Mouse (Mus musculus): ENCODE results near the gene Cmbl. TPM values are rescaled to one million over a fixed set of nuclear protein-coding genes. Genes with fewer than 3 reads are reported as not detected.
A peak's percentile ranks its signal among the peaks of the same experiment; 100 is the strongest.

Gene Cmbl
- polyA plus RNA-seq, 1 experiment from 2014 or later = 16.4 TPM

DNA sequence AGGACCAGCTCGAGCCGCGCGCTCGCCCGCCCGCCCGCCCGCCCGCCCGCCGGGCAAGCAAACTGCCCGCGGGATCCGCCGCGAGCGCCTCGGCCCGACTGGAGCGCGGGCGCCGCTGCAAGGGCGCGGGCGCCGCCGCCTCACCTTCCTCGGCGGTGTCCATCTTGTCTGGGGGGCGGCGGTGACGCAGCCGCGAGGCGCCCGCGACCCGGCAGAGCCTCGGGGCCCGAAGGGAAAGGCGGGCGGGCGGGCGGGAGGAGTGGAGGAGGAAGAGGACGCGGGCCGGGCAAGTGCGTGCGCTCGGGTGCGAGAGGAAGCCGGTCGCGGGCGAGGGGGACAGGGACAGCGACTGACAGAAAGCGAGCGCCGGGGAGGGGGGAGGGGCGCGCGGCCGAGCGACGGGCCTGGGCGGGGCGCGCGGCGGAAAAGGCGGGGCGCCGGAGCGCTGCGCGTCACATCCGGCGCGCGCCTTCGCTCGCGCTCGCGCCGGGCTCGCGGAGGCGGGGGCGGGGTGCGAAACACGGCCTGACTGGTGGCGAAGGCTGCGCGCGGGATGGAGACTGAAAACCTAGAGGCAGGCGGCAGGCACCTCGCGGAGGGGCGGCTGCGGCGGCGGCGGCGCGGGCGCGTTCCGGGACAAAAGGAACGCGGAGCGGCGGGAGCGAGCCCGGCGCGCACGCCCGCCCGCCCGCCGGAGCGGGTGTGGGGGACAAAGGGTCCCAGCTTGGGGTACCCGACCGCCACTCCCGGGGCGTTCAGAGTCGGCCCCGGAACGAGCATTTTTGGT, 34.3 kb upstream of the Cmbl start, which contains the start of gene March6:
March6 (minus strand) TSS at position 395 of the 787 bp plus-strand sequence.
- no peaks in the 10 kb centered on the region for H3K36me3 ChIP-seq (ENCODE audit: control insufficient read depth, insufficient read depth)
- H3K27ac ChIP-seq (ENCODE audit: low read length) = peak within 1 kb of the TSS; percentile 97
- under 1% methylated on average over 98 of the region's 132 CpGs for WGBS (ENCODE audit: insufficient replicate concordance)
- peaks cover 41% of the 10 kb centered on the region for H3K4me1 ChIP-seq (ENCODE audit: control insufficient read depth, low read depth, low read length)
- no peaks in the 10 kb centered on the region for H3K27me3 ChIP-seq (ENCODE audit: control insufficient read depth, insufficient read depth, low read depth, low read length)
- peak within 1 kb of the TSS; percentile 95 for H3K9ac ChIP-seq (ENCODE audit: low read depth, low read length)
- H3K4me3 ChIP-seq (ENCODE audit: low read depth, low read length) = peak within 1 kb of the TSS; percentile 85
- H3K9me3 ChIP-seq (replicated peaks; ENCODE audit: control insufficient read depth, low read length) = no peaks in the 10 kb centered on the region
- ATAC-seq (ENCODE audit: low read depth) = peak; percentile 88
- H3K4me2 ChIP-seq (ENCODE audit: low read depth, low read length) = peak within 1 kb of the TSS; percentile 92

DNA sequence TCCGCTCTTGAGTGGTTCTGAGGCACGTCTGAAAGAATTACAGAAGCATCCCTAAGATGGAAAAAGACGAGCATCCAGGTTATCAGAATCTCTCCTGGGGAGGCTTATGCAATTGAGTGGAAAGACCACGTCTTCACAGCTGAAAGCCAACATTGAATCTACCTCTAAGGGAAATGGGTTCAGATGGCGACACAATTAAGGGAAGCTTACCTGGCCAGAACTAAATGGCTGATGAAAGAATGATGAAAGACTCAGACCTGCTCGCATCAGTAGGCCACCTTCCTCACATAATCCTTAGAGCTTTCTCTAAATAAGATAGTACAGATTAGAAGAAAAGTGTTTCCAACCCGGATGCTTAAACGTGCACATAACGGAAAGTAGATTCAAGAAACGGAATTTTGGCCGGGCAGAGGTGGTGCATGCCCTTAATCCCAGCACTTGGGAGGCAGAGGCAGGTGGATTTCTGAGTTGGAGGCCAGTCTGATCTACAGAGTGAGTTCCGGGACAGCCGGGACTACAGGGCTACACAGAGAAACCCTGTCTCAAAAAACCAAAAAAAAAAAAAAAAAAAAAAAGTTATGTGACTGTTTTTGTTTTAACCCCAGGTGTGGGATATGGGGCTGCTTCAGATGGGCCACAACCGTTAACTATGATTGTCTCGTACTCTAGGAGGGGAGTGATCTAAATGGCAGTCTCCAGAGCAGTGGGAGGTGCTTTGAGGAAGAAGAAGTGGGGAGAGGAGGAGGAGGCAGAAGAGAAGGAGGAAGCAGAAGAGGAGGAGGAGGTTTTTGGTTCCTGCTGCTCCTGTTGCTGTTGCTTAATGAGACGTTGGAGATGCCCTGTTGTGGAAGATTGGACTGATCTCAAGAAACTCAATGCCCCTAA, 33.5 kb upstream of the Cmbl start:
- Histone ChIP-seq H3K27ac (ENCODE audit: low read length) (peak overlapping the region; percentile 97), H3K9ac (ENCODE audit: low read depth, low read length) (peak overlapping the region; percentile 94), H3K27me3 (ENCODE audit: control insufficient read depth, insufficient read depth, low read depth, low read length) (no peaks in the 10 kb centered on the region), H3K36me3 (ENCODE audit: control insufficient read depth, insufficient read depth) (no peaks in the 10 kb centered on the region), H3K4me3 (ENCODE audit: low read depth, low read length) (peak overlapping the region; percentile 85), H3K4me1 (ENCODE audit: control insufficient read depth, low read depth, low read length) (peaks cover 49% of the 10 kb centered on the region), H3K4me2 (ENCODE audit: low read depth, low read length) (peak overlapping the region; percentile 92), H3K9me3 (replicated peaks; ENCODE audit: control insufficient read depth, low read length) (no peaks in the 10 kb centered on the region)
- WGBS (ENCODE audit: insufficient replicate concordance) = 7% methylated on average over 16 of the region's 16 CpGs
- ATAC-seq (ENCODE audit: low read depth) = no peak

DNA sequence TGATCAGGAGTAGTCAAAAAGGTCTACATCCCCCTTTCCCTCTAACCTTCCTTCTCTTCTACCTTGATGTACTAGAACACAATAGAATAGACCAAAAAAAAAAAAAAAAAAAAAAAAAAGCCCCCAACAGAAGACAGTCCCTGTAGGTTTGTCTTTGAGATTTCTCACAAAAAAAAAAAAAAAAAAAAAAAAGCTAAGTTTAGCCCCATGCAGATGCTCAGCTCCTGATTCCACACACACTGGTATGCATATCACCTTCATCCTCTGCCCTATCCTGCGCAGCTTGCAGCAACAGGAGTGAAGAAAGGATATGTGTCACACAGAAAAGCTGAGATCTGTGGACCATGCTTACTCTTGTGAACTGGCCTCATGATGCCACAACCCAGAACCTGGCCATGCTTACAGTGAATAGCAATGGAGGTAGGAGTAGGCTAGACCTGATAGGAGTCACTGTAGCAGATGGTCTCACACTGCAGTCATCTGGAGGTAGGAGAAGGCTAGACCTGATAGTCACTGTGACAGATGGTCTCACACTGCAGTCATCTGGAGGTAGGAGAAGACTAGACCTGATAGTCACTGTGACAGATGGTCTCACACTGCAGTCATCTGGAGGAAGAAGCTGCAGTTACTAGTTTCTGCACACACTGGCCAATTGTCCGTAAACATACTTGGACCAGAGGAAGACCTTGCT, 32.7 kb upstream of the Cmbl start:
- WGBS (ENCODE audit: insufficient replicate concordance) = 66% methylated on average over 2 of the region's 2 CpGs
- peak overlapping the region; percentile 94 for H3K9ac ChIP-seq (ENCODE audit: low read depth, low read length)
- no peaks in the 10 kb centered on the region for H3K9me3 ChIP-seq (replicated peaks; ENCODE audit: control insufficient read depth, low read length)
- H3K4me1 ChIP-seq (ENCODE audit: control insufficient read depth, low read depth, low read length) = peaks cover 50% of the 10 kb centered on the region
- no peaks in the 10 kb centered on the region for H3K27me3 ChIP-seq (ENCODE audit: control insufficient read depth, insufficient read depth, low read depth, low read length)
- no peak for ATAC-seq (ENCODE audit: low read depth)
- peak overlapping the region; percentile 85 for H3K4me3 ChIP-seq (ENCODE audit: low read depth, low read length)
- H3K36me3 ChIP-seq (ENCODE audit: control insufficient read depth, insufficient read depth) = no peaks in the 10 kb centered on the region
- H3K4me2 ChIP-seq (ENCODE audit: low read depth, low read length) = peak overlapping the region; percentile 92
- H3K27ac ChIP-seq (ENCODE audit: low read length) = peak overlapping the region; percentile 97

DNA sequence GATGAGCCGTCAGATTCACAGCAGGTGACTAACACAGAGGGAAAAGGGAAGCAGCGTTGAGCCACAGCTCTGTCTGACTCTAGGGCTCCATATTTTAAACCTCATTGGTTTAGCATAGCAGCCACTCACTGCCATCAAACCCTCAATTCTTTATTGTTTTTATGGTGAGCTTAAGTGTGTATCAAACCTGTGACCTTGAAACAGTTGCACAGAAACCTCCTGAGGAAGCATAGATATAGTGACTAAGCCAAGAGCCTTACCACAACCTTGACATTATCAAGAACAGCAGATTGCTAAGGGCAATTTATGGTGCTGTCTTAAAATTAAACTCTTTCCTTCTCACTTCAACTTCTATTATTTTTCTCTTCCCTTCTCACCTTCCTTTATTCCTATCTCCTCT, 31.7 kb upstream of the Cmbl start:
- peak overlapping the region; percentile 54 for H3K27ac ChIP-seq (ENCODE audit: low read length)
- H3K27me3 ChIP-seq (ENCODE audit: control insufficient read depth, insufficient read depth, low read depth, low read length) = no peaks in the 10 kb centered on the region
- no peaks in the 10 kb centered on the region for H3K9me3 ChIP-seq (replicated peaks; ENCODE audit: control insufficient read depth, low read length)
- no peaks in the 10 kb centered on the region for H3K36me3 ChIP-seq (ENCODE audit: control insufficient read depth, insufficient read depth)
- H3K4me2 ChIP-seq (ENCODE audit: low read depth, low read length) = no peak overlapping the region
- H3K4me1 ChIP-seq (ENCODE audit: control insufficient read depth, low read depth, low read length) = peaks cover 50% of the 10 kb centered on the region
- no peak for ATAC-seq (ENCODE audit: low read depth)
- WGBS (ENCODE audit: insufficient replicate concordance) = 26% methylated on average over 2 of the region's 2 CpGs
- H3K4me3 ChIP-seq (ENCODE audit: low read depth, low read length) = no peak overlapping the region
- H3K9ac ChIP-seq (ENCODE audit: low read depth, low read length) = no peak overlapping the region

DNA sequence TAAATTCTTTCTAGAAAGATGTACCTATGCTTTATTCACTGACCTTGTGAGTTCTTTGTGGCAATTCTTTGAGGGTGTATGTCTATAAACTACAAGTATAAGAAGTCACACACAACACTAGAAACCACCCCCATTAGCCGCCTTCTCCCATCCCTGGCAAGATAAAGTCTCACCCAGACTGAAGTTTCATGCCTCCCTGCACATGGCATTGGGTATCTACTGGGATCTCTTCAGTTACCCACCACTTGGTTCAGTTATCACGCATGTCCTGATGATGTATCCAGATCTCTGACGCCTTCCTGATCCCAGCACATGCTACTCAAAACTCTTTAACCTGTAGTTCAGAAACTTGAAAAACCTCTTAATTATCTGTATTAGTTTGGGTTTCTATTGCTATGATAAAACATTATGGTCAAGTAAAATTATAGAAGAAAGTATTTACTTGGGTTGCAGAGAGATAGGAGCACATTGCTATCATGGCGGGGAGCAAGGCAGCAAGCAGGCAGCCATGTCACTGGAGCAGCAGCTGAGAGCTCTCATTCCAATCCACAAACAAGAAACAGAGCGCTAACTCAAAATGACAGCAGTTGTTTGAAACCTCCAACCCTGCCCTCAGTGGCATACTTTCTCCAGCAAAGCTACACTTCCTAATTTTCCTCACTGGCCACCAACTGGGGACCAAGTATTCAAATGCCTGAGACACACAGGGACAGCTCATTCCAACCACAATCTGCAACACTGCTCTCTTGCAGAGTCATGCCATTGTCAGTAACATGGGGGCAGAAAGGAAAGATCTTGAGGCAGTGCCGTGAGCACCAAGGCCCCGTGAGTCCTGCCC, 30.5 kb upstream of the Cmbl start:
- no peak overlapping the region for H3K4me3 ChIP-seq (ENCODE audit: low read depth, low read length)
- no peak for ATAC-seq (ENCODE audit: low read depth)
- H3K27ac ChIP-seq (ENCODE audit: low read length) = peak overlapping the region; percentile 6
- H3K4me2 ChIP-seq (ENCODE audit: low read depth, low read length) = no peak overlapping the region
- no peaks in the 10 kb centered on the region for H3K36me3 ChIP-seq (ENCODE audit: control insufficient read depth, insufficient read depth)
- no peaks in the 10 kb centered on the region for H3K27me3 ChIP-seq (ENCODE audit: control insufficient read depth, insufficient read depth, low read depth, low read length)
- H3K9ac ChIP-seq (ENCODE audit: low read depth, low read length) = no peak overlapping the region
- H3K9me3 ChIP-seq (replicated peaks; ENCODE audit: control insufficient read depth, low read length) = no peaks in the 10 kb centered on the region
- WGBS (ENCODE audit: insufficient replicate concordance) = 43% methylated on average over 7 of the region's 7 CpGs
- peaks cover 56% of the 10 kb centered on the region for H3K4me1 ChIP-seq (ENCODE audit: control insufficient read depth, low read depth, low read length)

DNA sequence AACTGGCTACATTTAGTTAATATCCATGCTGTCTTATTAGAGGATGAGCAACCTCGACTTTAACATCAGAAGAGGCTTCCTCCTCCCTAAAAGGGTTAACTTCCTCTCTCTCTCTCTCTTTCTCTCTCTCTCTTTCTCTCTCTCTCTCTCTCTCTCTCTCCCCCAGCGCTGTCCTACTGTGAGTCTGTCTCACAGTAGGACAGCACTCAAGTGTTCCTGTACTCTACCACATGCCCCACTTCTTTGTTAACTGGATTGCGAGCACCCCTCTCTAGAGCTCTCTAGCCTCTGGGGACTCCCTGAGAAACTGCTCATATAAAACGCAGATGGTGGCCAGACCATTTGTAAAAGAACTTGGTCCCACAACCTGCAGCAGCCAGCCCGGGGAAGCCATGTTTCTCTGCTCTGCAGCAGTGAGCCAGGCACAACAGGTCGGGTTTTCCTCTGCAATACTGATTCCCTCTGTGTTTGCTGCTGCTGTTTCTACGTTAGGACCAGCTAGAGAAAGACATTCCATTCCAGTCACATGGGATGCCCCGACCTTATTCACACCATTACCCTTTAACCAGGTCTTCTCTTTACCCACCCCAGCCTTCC, 29.8 kb upstream of the Cmbl start:
- Histone ChIP-seq H3K27me3 (ENCODE audit: control insufficient read depth, insufficient read depth, low read depth, low read length) (no peaks in the 10 kb centered on the region), H3K36me3 (ENCODE audit: control insufficient read depth, insufficient read depth) (no peaks in the 10 kb centered on the region)

DNA sequence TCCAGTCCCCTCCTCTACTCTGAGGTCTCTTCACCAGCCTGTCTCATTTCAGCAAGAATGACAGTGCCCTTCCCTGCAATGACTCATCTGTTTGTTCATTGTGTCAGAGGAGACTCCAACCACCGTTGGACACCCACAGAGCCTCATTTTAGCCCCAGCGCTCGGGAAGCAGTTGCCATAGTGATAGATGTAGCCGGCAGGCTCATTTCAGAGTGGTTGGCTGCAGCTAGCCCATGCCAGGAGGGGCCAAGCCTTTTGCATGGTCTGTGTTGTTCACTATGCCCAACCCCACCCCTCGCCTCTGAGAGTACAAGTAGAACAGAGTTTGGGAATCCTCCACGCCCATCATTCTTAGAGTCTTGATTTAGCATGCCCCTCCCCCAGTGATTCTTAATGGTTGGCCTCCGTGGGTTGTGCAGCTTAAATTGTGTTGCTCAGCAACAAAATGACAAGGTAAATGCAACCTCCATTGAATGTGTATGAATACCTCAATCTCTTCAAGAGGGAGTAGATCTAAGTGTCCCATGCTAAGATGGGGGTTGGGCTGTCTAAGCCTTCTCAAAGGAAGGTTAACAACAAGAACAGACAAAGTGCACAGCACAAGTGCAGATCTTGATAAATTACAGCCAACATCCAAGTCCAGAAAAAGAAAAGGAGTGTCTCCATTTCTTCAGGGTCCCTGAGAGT, 29.0 kb upstream of the Cmbl start:
- Histone ChIP-seq H3K27me3 (ENCODE audit: control insufficient read depth, insufficient read depth, low read depth, low read length) (no peaks in the 10 kb centered on the region), H3K36me3 (ENCODE audit: control insufficient read depth, insufficient read depth) (no peaks in the 10 kb centered on the region), H3K4me1 (ENCODE audit: control insufficient read depth, low read depth, low read length) (peaks cover 70% of the 10 kb centered on the region), H3K27ac (ENCODE audit: low read length) (no peak overlapping the region), H3K4me2 (ENCODE audit: low read depth, low read length) (no peak overlapping the region), H3K9ac (ENCODE audit: low read depth, low read length) (no peak overlapping the region), H3K9me3 (replicated peaks; ENCODE audit: control insufficient read depth, low read length) (no peaks in the 10 kb centered on the region), H3K4me3 (ENCODE audit: low read depth, low read length) (no peak overlapping the region)
- 16% methylated on average over 7 of the region's 7 CpGs for WGBS (ENCODE audit: insufficient replicate concordance)
- no peak for ATAC-seq (ENCODE audit: low read depth)

More for the DNA sequence above, 29.8 kb upstream of the Cmbl start:
- ATAC-seq (ENCODE audit: low read depth) = no peak
- no peak overlapping the region for H3K27ac ChIP-seq (ENCODE audit: low read length)
- H3K9ac ChIP-seq (ENCODE audit: low read depth, low read length) = no peak overlapping the region
- no peaks in the 10 kb centered on the region for H3K9me3 ChIP-seq (replicated peaks; ENCODE audit: control insufficient read depth, low read length)
- H3K4me2 ChIP-seq (ENCODE audit: low read depth, low read length) = no peak overlapping the region
- H3K4me3 ChIP-seq (ENCODE audit: low read depth, low read length) = no peak overlapping the region
- H3K4me1 ChIP-seq (ENCODE audit: control insufficient read depth, low read depth, low read length) = peaks cover 62% of the 10 kb centered on the region
- whole genome bisulfite sequencing (ENCODE audit: insufficient replicate concordance) = 45% methylated on average over 8 of the region's 8 CpGs
